Mouse (Mus musculus) cerebellum, adult 2 months (tissue): ENCODE results near the gene Amigo3. TPM values are rescaled to one million over a fixed set of nuclear protein-coding genes. Genes with fewer than 3 reads are reported as not detected.

Experiments
- DNase-seq, 2 experiments: peaks; one replicate each; pipeline ENCODE4 v3.0.0; 2021
- H3K27ac ChIP-seq: fragments of 200-500 bp; 2 replicates; pipeline ENCODE4 v1.5.1; 2012; ENCODE audit warnings: low read length, control low read depth, inconsistent platforms; ENCODE audit not compliant: insufficient read depth
- H3K27me3 ChIP-seq: fragments of 200-500 bp; 2 replicates; pipeline ENCODE4 v1.6.1; 2012; ENCODE audit warnings: inconsistent platforms, mild to moderate bottlenecking, low read length, moderate library complexity; ENCODE audit not compliant: control insufficient read depth, insufficient read depth
- H3K4me1 ChIP-seq: fragments of 200-500 bp; 2 replicates; pipeline ENCODE4 v1.6.1; 2011; ENCODE audit warnings: low read length; ENCODE audit not compliant: control insufficient read depth, insufficient read depth
- H3K4me3 ChIP-seq: fragments of 200-500 bp; replicated peaks from 2 replicates; pipeline ENCODE3; 2011; ENCODE audit warnings: mild to moderate bottlenecking, low read depth, low read length, control low read depth; ENCODE audit not compliant: insufficient read depth
- CTCF ChIP-seq: fragments of 200-500 bp; IDR thresholded peaks from 2 replicates; pipeline ENCODE4 v1.5.1; 2011; ENCODE audit warnings: low read depth, mild to moderate bottlenecking, control low read depth, low read length, moderate library complexity, borderline replicate concordance; ENCODE audit not compliant: insufficient read depth
- POLR2A ChIP-seq: fragments of 200-500 bp; IDR thresholded peaks from 2 replicates; pipeline ENCODE4 v1.6.1; 2011; ENCODE audit warnings: low read length, control low read depth, borderline replicate concordance; ENCODE audit not compliant: insufficient read depth
- WGBS: fragments of 180-500 bp; shearing (Covaris S2); methylation state at CpG from one replicate; pipeline ENCODE4 v1.1.7; 2018; 5-methylcytosine and 5-hydroxymethylcytosine counted together
- polyA plus RNA-seq: library from polyadenylated mRNA; depleted of rRNA; stranded (reverse); fragments of >200 nt; gene quantifications from 2 replicates; pipeline ENCODE4 v1.2.3, GENCODE M21; 2012

Gene Amigo3
- polyA plus RNA-seq, 1 experiment: 2.7 TPM

GRCm38 (mm10) chr9:108026584-108026983 lies 26.4 kb upstream of the Amigo3 start:
- no peak overlapping the region for H3K27ac ChIP-seq
- DNase-seq: no peak
- H3K4me3 ChIP-seq: no peak overlapping the region
- peaks cover 7% of the 10 kb centered on the region; the same call in 1 of the 2 replicates for H3K4me1 ChIP-seq
- H3K27me3 ChIP-seq: no peaks in the 10 kb centered on the region
- WGBS: 85% methylated on average over 3 of the region's 3 CpGs
- no peak for TF ChIP-seq POLR2A
- TF ChIP-seq CTCF: no peak

GRCm38 (mm10) chr9:108027867-108028266 lies 25.1 kb upstream of the Amigo3 start:
- TF ChIP-seq CTCF (no peak), POLR2A (no peak)
- H3K27ac ChIP-seq: no peak overlapping the region
- WGBS: 96% methylated on average over 3 of the region's 3 CpGs
- peaks cover 7% of the 10 kb centered on the region; the same call in 1 of the 2 replicates for H3K4me1 ChIP-seq
- H3K27me3 ChIP-seq: no peaks in the 10 kb centered on the region
- no peak for DNase-seq
- H3K4me3 ChIP-seq: no peak overlapping the region

GRCm38 (mm10) chr9:108032126-108032525 lies 20.8 kb upstream of the Amigo3 start:
- Histone ChIP-seq H3K4me3 (no peak overlapping the region), H3K27ac (no peak overlapping the region), H3K27me3 (no peaks in the 10 kb centered on the region), H3K4me1 (no peaks in the 10 kb centered on the region)
- DNase-seq: no peak
- no peak for TF ChIP-seq CTCF
- TF ChIP-seq POLR2A: no peak
- 89% methylated on average over 5 of the region's 5 CpGs for WGBS

- 95% methylated on average over 2 of the region's 2 CpGs for WGBS
- TF ChIP-seq CTCF (no peak), POLR2A (no peak)
- no peak for DNase-seq
- H3K4me1 ChIP-seq: no peaks in the 10 kb centered on the region
- no peaks in the 10 kb centered on the region for H3K27me3 ChIP-seq
- H3K27ac ChIP-seq: 0 out of 2 replicates have a peak overlapping the region, but pooled peaks have one; percentile 30
- H3K4me3 ChIP-seq: no peak overlapping the region
Measured at GRCm38 (mm10) chr9:108035331-108036156, 17.4 kb upstream of the Amigo3 start.

DNA sequence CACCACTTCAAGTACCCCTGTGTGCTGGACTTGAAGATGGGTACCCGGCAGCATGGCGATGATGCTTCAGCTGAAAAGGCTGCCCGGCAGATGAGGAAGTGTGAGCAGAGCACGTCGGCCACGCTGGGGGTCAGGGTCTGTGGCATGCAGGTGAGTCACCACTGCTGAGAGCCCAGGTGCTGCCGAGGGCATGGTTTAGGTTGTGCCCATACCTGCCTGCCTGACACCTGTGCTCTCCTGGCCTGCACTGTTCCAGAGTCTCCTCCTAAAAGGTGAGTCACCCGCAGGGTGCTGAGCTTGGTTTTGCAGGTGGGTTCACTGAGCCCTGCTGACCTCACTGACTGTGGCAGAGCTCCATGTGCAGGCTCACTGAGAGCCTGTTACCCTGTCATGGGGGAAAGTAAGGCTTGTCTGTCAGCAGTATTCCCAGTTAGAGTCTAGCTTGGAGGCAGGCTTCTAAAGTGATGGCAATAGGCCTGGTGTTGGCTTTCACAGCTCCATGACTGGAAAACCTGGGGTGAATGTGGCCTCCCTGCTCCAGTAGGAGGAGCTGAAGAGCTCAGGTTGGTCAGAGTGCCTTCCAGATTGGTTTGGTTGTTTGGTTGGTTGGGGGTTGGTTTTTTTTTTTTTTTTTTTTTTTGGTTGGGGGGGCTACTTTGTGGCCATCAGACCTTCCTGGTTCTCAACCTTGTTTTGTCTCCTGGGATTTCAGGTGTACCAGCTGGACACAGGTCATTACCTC lies 8.0 kb upstream of the Amigo3 start:
- Histone ChIP-seq H3K4me3 (no peak overlapping the region), H3K4me1 (no peaks in the 10 kb centered on the region; the same call in 1 of the 2 replicates), H3K27me3 (no peaks in the 10 kb centered on the region), H3K27ac (no peak overlapping the region)
- WGBS: 94% methylated on average over 8 of the region's 8 CpGs
- TF ChIP-seq POLR2A: no peak
- TF ChIP-seq CTCF: 0 out of 2 replicates have a peak, but pooled peaks have one; percentile 6
- no peak for DNase-seq

DNA sequence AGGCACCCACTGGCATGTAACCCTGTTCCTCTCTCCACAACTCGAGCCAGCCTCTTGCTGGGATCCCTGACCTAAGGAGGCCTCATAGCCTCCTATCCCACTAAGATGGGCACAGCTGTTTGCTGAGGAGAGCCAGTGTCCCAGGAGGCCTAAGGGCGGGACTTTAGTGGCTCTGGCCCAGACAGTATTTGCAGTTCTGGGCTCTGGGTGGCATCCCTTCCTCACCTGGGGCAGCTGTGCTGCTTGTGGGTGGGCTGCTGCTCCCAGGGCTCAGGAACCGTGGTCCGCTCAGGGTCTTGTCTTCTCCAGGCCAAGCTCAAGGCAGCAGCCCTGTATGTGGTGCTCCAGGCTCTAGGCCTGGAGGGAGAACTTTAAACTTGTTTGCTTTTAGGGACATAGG lies 6.4 kb upstream of the Amigo3 start:
- 70% methylated on average over 4 of the region's 4 CpGs for WGBS
- Histone ChIP-seq H3K4me3 (no peak overlapping the region), H3K27ac (no peak overlapping the region), H3K4me1 (no peaks in the 10 kb centered on the region; the same call in 1 of the 2 replicates), H3K27me3 (no peaks in the 10 kb centered on the region)
- no peak for TF ChIP-seq CTCF
- TF ChIP-seq POLR2A: no peak
- peak in 1 of 2 experiments; percentile 18 for DNase-seq

DNA sequence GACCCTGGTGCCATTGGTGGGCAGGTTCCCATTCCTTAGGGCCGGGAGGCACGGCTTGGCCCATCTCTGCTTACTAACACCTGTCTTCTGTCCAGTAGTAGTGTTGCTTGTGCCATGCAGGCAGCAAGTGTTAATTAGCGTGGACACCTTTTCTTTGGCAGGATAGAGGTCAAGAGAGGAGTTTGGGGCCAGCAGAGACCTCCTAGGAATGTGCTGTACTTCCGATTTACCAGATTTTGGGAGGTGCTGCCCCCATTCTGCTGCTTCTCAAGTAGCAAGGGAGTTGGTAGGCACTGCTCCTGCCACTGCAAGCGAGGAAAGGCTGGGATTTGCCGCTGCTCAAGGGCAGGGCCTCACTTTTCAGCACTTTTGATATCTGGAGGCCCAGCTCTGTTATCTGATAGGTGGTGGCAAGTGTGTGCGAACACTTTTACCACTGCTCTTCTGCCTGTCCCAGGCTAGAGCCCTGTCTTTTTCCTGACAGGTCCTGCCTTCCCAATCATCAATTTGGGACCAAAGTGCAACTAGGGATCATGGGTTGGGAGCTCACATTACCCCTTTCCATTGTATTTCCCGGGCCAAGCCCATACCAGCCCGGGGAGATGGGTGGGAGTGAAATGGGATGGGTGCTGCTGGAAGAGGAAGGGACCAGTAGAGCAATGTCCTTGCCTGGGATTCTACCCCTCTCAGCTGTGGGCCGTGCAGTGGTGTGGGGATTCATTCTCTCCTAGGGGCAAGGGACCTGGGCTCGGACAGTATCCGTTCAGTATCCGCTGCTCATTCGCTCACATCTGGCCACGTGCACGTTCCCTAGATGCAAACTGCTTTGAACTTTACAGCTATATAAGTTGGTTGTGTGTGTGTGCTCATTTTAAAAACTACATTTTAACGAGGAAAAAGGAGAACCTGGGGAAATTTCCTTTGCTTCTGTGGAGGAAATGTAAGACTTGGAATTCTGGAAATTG lies 5.1 kb upstream of the Amigo3 start:
- WGBS: 45% methylated on average over 17 of the region's 17 CpGs
- no peak overlapping the region for H3K27ac ChIP-seq
- no peak overlapping the region for H3K4me3 ChIP-seq
- no peak for TF ChIP-seq CTCF
- TF ChIP-seq POLR2A: no peak
- DNase-seq: peak; percentile 19 to 23
- no peaks in the 10 kb centered on the region for H3K27me3 ChIP-seq
- H3K4me1 ChIP-seq: no peaks in the 10 kb centered on the region; the same call in 1 of the 2 replicates
